In genomic region chr12:40099407-40099806, GRCm38 (mm10) we compare ENCODE assay signal across 17 mouse cellular contexts. TPM values are rescaled to one million over a fixed set of nuclear protein-coding genes. Genes with fewer than 3 reads are reported as not detected.
"Had no signal": no experiment of that assay in that cellular context is flagged by ENCODE, and none has a peak within 500 bp of the region (broad histone marks: within the 10 kb centered on the region; RNA-seq: fewer than 3 reads in every experiment).

No protein-coding gene starts in this region.

- H3K4me1 ChIP-seq: neural tube, embryonic 15.5 days; stomach, embryonic 15.5 days had no signal

- H3K9ac ChIP-seq: neural tube, embryonic 15.5 days; stomach, embryonic 15.5 days had no signal

- H3K4me3 ChIP-seq: neural tube, embryonic 15.5 days; stomach, embryonic 15.5 days had no signal

- H3K9me3 ChIP-seq: neural tube, embryonic 15.5 days; stomach, embryonic 15.5 days had no signal

- H3K36me3 ChIP-seq: neural tube, embryonic 15.5 days; stomach, embryonic 15.5 days had no signal

- H3K27ac ChIP-seq: neural tube, embryonic 15.5 days; stomach, embryonic 15.5 days; stomach, postnatal 0 days had no signal

- H3K27me3 ChIP-seq: neural tube, embryonic 15.5 days; stomach, embryonic 15.5 days had no signal

- DNase-seq: retina, postnatal 1 day; right cerebral cortex, adult 18-20 months; right cerebral cortex, postnatal 14 days; right cerebral cortex, postnatal 25 days; right cerebral cortex, postnatal 4 days; spleen, adult 18-20 months; thymus, adult 18-20 months; thymus, adult 2 months; thymus, postnatal 14 days; thymus, postnatal 25 days; thymus, postnatal 36 days; thymus, postnatal 4 days had no signal

- H3K4me2 ChIP-seq: neural tube, embryonic 15.5 days; stomach, embryonic 15.5 days had no signal

RNA-seq across cellular contexts. Expression of gene Scin, which starts 34.6 kb away (rescaled TPM):
- total RNA-seq: neutrophil, adult 5-6 weeks had no signal
- polyA plus RNA-seq: neural tube, embryonic 14.5 days had no signal
